Mouse (Mus musculus) intestine, embryonic 15.5 days (tissue): ENCODE data around the gene Zfp174. TPM values are rescaled to one million over a fixed set of nuclear protein-coding genes. Genes with fewer than 3 reads are reported as not detected.
A peak's percentile ranks its signal among the peaks of the same experiment; 100 is the strongest.
"Not testable (repeated sequence)": the region's sequence is repeated elsewhere in the genome, so short reads cannot be mapped to it uniquely, and the experiment has no call there.

Source experiments
- ATAC-seq: fragments of 200-750 bp; cut with Nextera tagmentation; 2 replicates; pipeline ENCODE4 v1.8.0; 2017; ENCODE audit warnings: moderate TSS enrichment, moderate library complexity
- H3K27ac ChIP-seq: fragments of 300-500 bp; sonication (generic); 2 replicates; pipeline ENCODE4 v1.5.1; 2015; ENCODE audit warnings: mild to moderate bottlenecking, inconsistent platforms
- H3K27me3 ChIP-seq: fragments of 300-500 bp; sonication (generic); replicated peaks from 2 replicates; pipeline ENCODE4 v1.6.1; 2015; ENCODE audit warnings: inconsistent platforms
- H3K36me3 ChIP-seq: fragments of 300-500 bp; sonication (generic); 2 replicates; pipeline ENCODE4 v1.6.1; 2015; ENCODE audit warnings: inconsistent platforms
- H3K4me1 ChIP-seq: fragments of 300-500 bp; sonication (generic); replicated peaks from 2 replicates; pipeline ENCODE4 v1.6.1; 2015; ENCODE audit warnings: inconsistent platforms
- H3K4me2 ChIP-seq: fragments of 300-500 bp; sonication (generic); replicated peaks from 2 replicates; pipeline ENCODE4 v1.6.1; 2015; ENCODE audit warnings: mild to moderate bottlenecking, inconsistent platforms
- H3K4me3 ChIP-seq: fragments of 300-500 bp; sonication (generic); replicated peaks from 2 replicates; pipeline ENCODE4 v1.5.1; 2015; ENCODE audit warnings: inconsistent platforms
- H3K9ac ChIP-seq: fragments of 300-500 bp; sonication (generic); 2 replicates; pipeline ENCODE4 v1.6.1; 2015; ENCODE audit warnings: inconsistent platforms
- H3K9me3 ChIP-seq: fragments of 300-500 bp; sonication (generic); 2 replicates; pipeline ENCODE4 v1.6.1; 2016; ENCODE audit warnings: inconsistent platforms
- WGBS: fragments of 180-500 bp; shearing (Covaris S2); methylation state at CpG from one replicate; pipeline ENCODE4 v1.1.7; 2015; 5-methylcytosine and 5-hydroxymethylcytosine counted together
- polyA plus RNA-seq: library from polyadenylated mRNA; unstranded; fragments of >200 nt; fragmentation: Nextera tagmentation; extraction: Ambion mirVana; gene quantifications from 2 replicates; pipeline ENCODE4 v1.2.1, GENCODE M21; 2015

The Zfp174 gene
- polyA plus RNA-seq, 1 experiment from 2014 or later, result 1.0 TPM

- H3K27me3 ChIP-seq, result no peaks in the 10 kb centered on the region
- ATAC-seq, result no peak
- no peak overlapping the region for H3K4me2 ChIP-seq
- no peak overlapping the region for H3K9ac ChIP-seq
- H3K4me1 ChIP-seq, result peaks cover 5% of the 10 kb centered on the region
- H3K4me3 ChIP-seq, result no peak overlapping the region
- no peaks in the 10 kb centered on the region for H3K9me3 ChIP-seq
- 75% methylated on average over 3 of the region's 3 CpGs for WGBS
- no peak overlapping the region for H3K27ac ChIP-seq
- no peaks in the 10 kb centered on the region for H3K36me3 ChIP-seq
These were observed 1.3 kb downstream of the Zfp174 start for GRCm38 (mm10) chr16:3848416-3848815.

DNA sequence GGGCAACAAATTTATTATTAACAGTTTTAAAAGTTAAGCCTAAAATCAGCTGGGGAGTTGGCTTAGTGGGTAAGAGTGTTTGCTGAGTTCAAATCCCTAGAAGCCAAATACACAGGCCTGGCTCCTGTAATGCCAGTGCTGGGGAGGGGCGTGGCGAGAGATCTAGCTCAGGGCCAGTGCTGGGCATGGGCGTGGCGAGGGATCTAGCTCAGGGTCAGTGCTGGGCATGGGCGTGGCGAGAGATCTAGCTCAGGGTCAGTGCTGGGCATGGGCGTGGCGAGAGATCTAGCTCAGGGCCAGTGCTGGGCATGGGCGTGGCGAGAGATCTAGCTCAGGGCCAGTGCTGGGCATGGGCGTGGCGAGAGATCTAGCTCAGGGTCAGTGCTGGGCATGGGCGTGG is 4.2 kb downstream of the Zfp174 start:
- H3K9me3 ChIP-seq, result not testable (repeated sequence)
- 88% methylated on average over 13 of the region's 13 CpGs for WGBS

DNA sequence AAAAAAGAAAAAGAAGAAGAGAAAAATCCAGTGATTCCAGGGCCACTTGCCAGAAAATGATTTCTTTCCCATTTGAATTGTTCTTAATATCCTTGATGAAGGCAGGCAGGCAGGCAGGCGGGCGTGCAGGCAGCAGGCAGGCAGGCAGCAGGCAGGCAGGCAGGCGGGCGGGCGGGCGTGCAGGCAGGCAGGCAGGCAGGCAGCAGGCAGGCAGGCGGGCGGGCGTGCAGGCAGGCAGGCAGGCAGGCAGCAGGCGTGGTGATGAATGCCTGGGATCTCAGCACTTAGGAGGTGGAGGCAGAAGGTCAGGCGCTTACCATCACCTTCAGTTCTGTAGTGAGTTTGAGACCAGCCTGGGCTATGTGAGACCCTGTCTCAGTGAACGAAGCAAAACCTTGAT is 5.5 kb downstream of the Zfp174 start:
- H3K27ac ChIP-seq, result no peak overlapping the region
- H3K4me1 ChIP-seq, result peaks cover 5% of the 10 kb centered on the region
- no peaks in the 10 kb centered on the region for H3K27me3 ChIP-seq
- H3K4me2 ChIP-seq, result no peak overlapping the region
- H3K9ac ChIP-seq, result no peak overlapping the region
- no peak for ATAC-seq
- no peaks in the 10 kb centered on the region for H3K9me3 ChIP-seq
- H3K4me3 ChIP-seq, result no peak overlapping the region
- WGBS, result 37% methylated on average over 12 of the region's 12 CpGs
- H3K36me3 ChIP-seq, result no peaks in the 10 kb centered on the region

More for the DNA sequence above, 4.2 kb downstream of the Zfp174 start:
- H3K4me2 ChIP-seq, H3K4me1 ChIP-seq, H3K36me3 ChIP-seq, H3K9ac ChIP-seq, H3K27me3 ChIP-seq, H3K4me3 ChIP-seq, H3K27ac ChIP-seq, ATAC-seq: not testable (repeated sequence)

GRCm38 (mm10) chr16:3854437-3855182 is 7.5 kb downstream of the Zfp174 start:
- 70% methylated on average over 11 of the region's 11 CpGs for WGBS
- H3K27ac ChIP-seq, result no peak overlapping the region
- ATAC-seq, result no peak

GRCm38 (mm10) chr16:3855776-3856175 is 8.7 kb downstream of the Zfp174 start:
- no peak overlapping the region for H3K27ac ChIP-seq
- H3K9me3 ChIP-seq, result no peaks in the 10 kb centered on the region
- no peaks in the 10 kb centered on the region for H3K4me1 ChIP-seq
- H3K9ac ChIP-seq, result no peak overlapping the region
- H3K4me3 ChIP-seq, result no peak overlapping the region
- H3K4me2 ChIP-seq, result no peak overlapping the region
- no peaks in the 10 kb centered on the region for H3K27me3 ChIP-seq
- no peak for ATAC-seq
- 0 out of 2 replicates have a peak, but pooled peaks cover 3% of the 10 kb centered on the region for H3K36me3 ChIP-seq
- 82% methylated on average over 1 of the region's 1 CpGs for WGBS

More at GRCm38 (mm10) chr16:3854437-3855182, 7.5 kb downstream of the Zfp174 start:
- no peak overlapping the region for H3K9ac ChIP-seq
- H3K4me3 ChIP-seq, result no peak overlapping the region
- no peaks in the 10 kb centered on the region for H3K27me3 ChIP-seq
- H3K9me3 ChIP-seq, result no peaks in the 10 kb centered on the region
- H3K4me2 ChIP-seq, result no peak overlapping the region
- no peaks in the 10 kb centered on the region for H3K36me3 ChIP-seq
- no peaks in the 10 kb centered on the region for H3K4me1 ChIP-seq

GRCm38 (mm10) chr16:3859254-3859653 is 12.2 kb downstream of the Zfp174 start:
- Histone ChIP-seq H3K36me3 (0 out of 2 replicates have a peak, but pooled peaks cover 7% of the 10 kb centered on the region), H3K4me3 (no peak overlapping the region), H3K27me3 (no peaks in the 10 kb centered on the region), H3K4me1 (no peaks in the 10 kb centered on the region), H3K4me2 (no peak overlapping the region), H3K27ac (no peak overlapping the region), H3K9me3 (no peaks in the 10 kb centered on the region), H3K9ac (no peak overlapping the region)
- 93% methylated on average over 4 of the region's 4 CpGs for WGBS
- no peak for ATAC-seq

- 2% methylated on average over 16 of the region's 16 CpGs for WGBS
- peak overlapping the region; percentile 53 for H3K4me3 ChIP-seq
- H3K4me2 ChIP-seq, result peak overlapping the region; percentile 83
- ATAC-seq, result peak; percentile 63
- peak overlapping the region; percentile 56 for H3K9ac ChIP-seq
- no peaks in the 10 kb centered on the region for H3K9me3 ChIP-seq
- peaks cover 7% of the 10 kb centered on the region for H3K4me1 ChIP-seq
- 0 out of 2 replicates have a peak, but pooled peaks cover 6% of the 10 kb centered on the region for H3K36me3 ChIP-seq
- H3K27ac ChIP-seq, result peak overlapping the region; percentile 57; the same call in 1 of the 2 replicates
- H3K27me3 ChIP-seq, result no peaks in the 10 kb centered on the region
These were observed 24.7 kb downstream of the Zfp174 start for GRCm38 (mm10) chr16:3871815-3872214.

- 4% methylated on average over 47 of the region's 47 CpGs for WGBS
- H3K4me3 ChIP-seq, result peak within 1 kb of the TSS; percentile 53
- H3K27me3 ChIP-seq, result no peaks in the 10 kb centered on the region
- H3K36me3 ChIP-seq, result 0 out of 2 replicates have a peak, but pooled peaks cover 6% of the 10 kb centered on the region
- H3K9ac ChIP-seq, result peak within 1 kb of the TSS; percentile 56
- H3K4me2 ChIP-seq, result peak within 1 kb of the TSS; percentile 83
- H3K4me1 ChIP-seq, result peaks cover 7% of the 10 kb centered on the region
- peak; percentile 100 for ATAC-seq
- no peaks in the 10 kb centered on the region for H3K9me3 ChIP-seq
- peak within 1 kb of the TSS; percentile 57; the same call in 1 of the 2 replicates for H3K27ac ChIP-seq
These were observed 25.4 kb downstream of the Zfp174 start, which contains the start of gene Naa60 for GRCm38 (mm10) chr16:3872216-3873047. Gene Naa60 (plus strand): TSS chr16:3872375.

GRCm38 (mm10) chr16:3876346-3876745 is 29.3 kb downstream of the Zfp174 start:
- 98% methylated on average over 4 of the region's 4 CpGs for WGBS
- no peak overlapping the region for H3K27ac ChIP-seq
- no peaks in the 10 kb centered on the region for H3K27me3 ChIP-seq
- ATAC-seq, result no peak
- H3K4me2 ChIP-seq, result no peak overlapping the region
- peaks cover 7% of the 10 kb centered on the region for H3K4me1 ChIP-seq
- H3K9ac ChIP-seq, result no peak overlapping the region
- no peak overlapping the region for H3K4me3 ChIP-seq
- H3K9me3 ChIP-seq, result no peaks in the 10 kb centered on the region
- H3K36me3 ChIP-seq, result no peaks in the 10 kb centered on the region

GRCm38 (mm10) chr16:3884201-3885064 is 37.4 kb downstream of the Zfp174 start, which contains the start of the genes Zfp597 and Gm20695:
Gene Zfp597 (minus strand): TSS chr16:3884561.
Gene Gm20695 (plus strand): TSS chr16:3884648.
- Histone ChIP-seq H3K4me2 (peak within 1 kb of the TSS; percentile 63), H3K4me3 (peak within 1 kb of the TSS; percentile 87), H3K36me3 (no peaks in the 10 kb centered on the region), H3K9me3 (no peaks in the 10 kb centered on the region), H3K27me3 (no peaks in the 10 kb centered on the region), H3K27ac (peak within 1 kb of the TSS; percentile 89), H3K9ac (peak within 1 kb of the TSS; percentile 87), H3K4me1 (peaks cover 10% of the 10 kb centered on the region)
- peak; percentile 100 for ATAC-seq
- under 1% methylated on average over 88 of the region's 88 CpGs for WGBS

DNA sequence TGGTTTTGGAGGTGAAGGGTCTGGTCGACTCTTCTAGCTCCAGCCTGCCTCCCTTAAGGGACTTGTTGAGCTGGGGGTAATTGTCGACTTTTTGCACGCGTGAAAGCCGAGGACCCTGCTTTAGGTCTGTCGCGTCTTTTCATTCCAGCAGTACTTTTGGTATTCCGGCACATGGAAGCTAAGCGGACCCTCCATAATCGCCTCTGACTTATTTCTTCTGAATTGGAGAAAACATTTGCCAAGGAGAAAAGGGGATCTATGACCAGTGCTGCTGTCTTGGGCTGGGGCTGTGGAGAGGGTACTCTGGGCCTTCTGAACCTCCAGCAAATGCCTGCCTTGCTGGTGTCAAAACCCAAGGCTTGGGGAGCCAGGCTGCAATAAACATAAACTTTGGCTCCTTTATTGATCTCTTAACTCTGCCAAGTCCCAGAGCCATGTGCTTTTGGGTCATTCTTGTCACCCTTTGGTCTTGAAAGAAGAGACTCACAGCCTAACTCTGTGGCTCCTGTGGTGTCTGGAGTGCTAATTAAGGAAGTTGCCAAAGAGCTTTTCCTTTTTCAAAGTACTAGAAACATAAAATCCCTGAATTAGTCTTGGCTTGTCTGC is 38.1 kb downstream of the Zfp174 start:
- 2% methylated on average over 10 of the region's 10 CpGs for WGBS
- no peak; the same call in 1 of the 2 replicates for ATAC-seq
- peaks cover 10% of the 10 kb centered on the region for H3K4me1 ChIP-seq
- H3K27me3 ChIP-seq, result no peaks in the 10 kb centered on the region
- H3K9ac ChIP-seq, result peak overlapping the region; percentile 87
- H3K4me2 ChIP-seq, result peak overlapping the region; percentile 63
- peak overlapping the region; percentile 89 for H3K27ac ChIP-seq
- no peaks in the 10 kb centered on the region for H3K9me3 ChIP-seq
- H3K4me3 ChIP-seq, result peak overlapping the region; percentile 87
- no peaks in the 10 kb centered on the region for H3K36me3 ChIP-seq
